Mouse (Mus musculus) forebrain, embryonic 10.5 days (tissue): Measurements from ENCODE around the gene Hyal3. TPM values are rescaled to one million over a fixed set of nuclear protein-coding genes. Genes with fewer than 3 reads are reported as not detected.
A peak's percentile ranks its signal among the peaks of the same experiment; 100 is the strongest.

ENCODE experiments used
- DNase-seq: peaks from one replicate; pipeline ENCODE4 v3.0.0-alpha.2; 2017; ENCODE audit warnings: low spot score; ENCODE audit errors: extremely low spot score
- H3K27ac ChIP-seq: fragments of 300-500 bp; sonication (generic); 2 replicates; pipeline ENCODE4 v1.5.1; 2016; ENCODE audit warnings: mild to moderate bottlenecking
- H3K27me3 ChIP-seq: fragments of 300-500 bp; sonication (generic); 2 replicates; pipeline ENCODE4 v1.6.1; 2016; ENCODE audit warnings: mild to moderate bottlenecking; ENCODE audit not compliant: poor library complexity, severe bottlenecking
- H3K36me3 ChIP-seq: fragments of 300-500 bp; sonication (generic); replicated peaks from 2 replicates; pipeline ENCODE4 v1.6.1; 2016; ENCODE audit warnings: mild to moderate bottlenecking, moderate library complexity
- H3K4me1 ChIP-seq: fragments of 300-500 bp; sonication (generic); 2 replicates; pipeline ENCODE4 v1.6.1; 2016
- H3K4me3 ChIP-seq: fragments of 300-500 bp; sonication (generic); 2 replicates; pipeline ENCODE4 v1.5.1; 2016; ENCODE audit warnings: mild to moderate bottlenecking, moderate library complexity
- H3K9me3 ChIP-seq: fragments of 300-500 bp; sonication (generic); 2 replicates; pipeline ENCODE4 v1.6.1; 2016; ENCODE audit warnings: mild to moderate bottlenecking, moderate library complexity
- WGBS: fragments of 180-500 bp; shearing (Covaris S2); methylation state at CpG from one replicate; pipeline ENCODE4 v1.1.7; 2016; 5-methylcytosine and 5-hydroxymethylcytosine counted together
- polyA plus RNA-seq: library from polyadenylated mRNA; unstranded; fragments of >200 nt; fragmentation: Nextera tagmentation; extraction: Ambion mirVana; gene quantifications from 2 replicates; pipeline ENCODE4 v1.2.1, GENCODE M21; 2016

Hyal3 gene
- polyA plus RNA-seq, 1 experiment from 2014 or later, result 0.42 TPM

- peak overlapping the region; percentile 97 for H3K27ac ChIP-seq
- WGBS, result 50% methylated on average over 6 of the region's 6 CpGs
Measured at GRCm38 (mm10) chr9:107632478-107632877, 51.9 kb downstream of the Hyal3 start.

GRCm38 (mm10) chr9:107633091-107633660 is 52.6 kb downstream of the Hyal3 start:
- H3K36me3 ChIP-seq, result peaks cover 48% of the 10 kb centered on the region
- no peaks in the 10 kb centered on the region for H3K9me3 ChIP-seq
- H3K4me3 ChIP-seq, result peak overlapping the region; percentile 80
- peak overlapping the region; percentile 97 for H3K27ac ChIP-seq
- 2% methylated on average over 33 of the region's 33 CpGs for WGBS
- DNase-seq, result peak; percentile 69
- no peaks in the 10 kb centered on the region for H3K27me3 ChIP-seq
- H3K4me1 ChIP-seq, result peaks cover 98% of the 10 kb centered on the region

More at GRCm38 (mm10) chr9:107632478-107632877, 51.9 kb downstream of the Hyal3 start:
- Histone ChIP-seq H3K4me1 (peaks cover 99% of the 10 kb centered on the region), H3K36me3 (peaks cover 55% of the 10 kb centered on the region), H3K27me3 (no peaks in the 10 kb centered on the region), H3K9me3 (no peaks in the 10 kb centered on the region), H3K4me3 (peak overlapping the region; percentile 80)
- DNase-seq, result no peak

- Histone ChIP-seq H3K27me3 (no peaks in the 10 kb centered on the region), H3K9me3 (no peaks in the 10 kb centered on the region), H3K4me3 (peak overlapping the region; percentile 80), H3K36me3 (peaks cover 42% of the 10 kb centered on the region), H3K4me1 (peaks cover 92% of the 10 kb centered on the region), H3K27ac (peak overlapping the region; percentile 97)
- DNase-seq, result peak; percentile 48
- WGBS, result 2% methylated on average over 15 of the region's 15 CpGs
Measured at GRCm38 (mm10) chr9:107633661-107634405, 53.2 kb downstream of the Hyal3 start.

- H3K27ac ChIP-seq, result peak overlapping the region; percentile 97
- no peaks in the 10 kb centered on the region for H3K27me3 ChIP-seq
- peak overlapping the region; percentile 80 for H3K4me3 ChIP-seq
- peaks cover 33% of the 10 kb centered on the region for H3K36me3 ChIP-seq
- under 1% methylated on average over 35 of the region's 35 CpGs for WGBS
- H3K4me1 ChIP-seq, result peaks cover 91% of the 10 kb centered on the region
- no peaks in the 10 kb centered on the region for H3K9me3 ChIP-seq
- DNase-seq, result no peak
Measured at GRCm38 (mm10) chr9:107634406-107635278, 54.0 kb downstream of the Hyal3 start.

- peaks cover 29% of the 10 kb centered on the region for H3K36me3 ChIP-seq
- whole genome bisulfite sequencing, result 4% methylated on average over 38 of the region's 38 CpGs
- peak within 1 kb of the TSS; percentile 97 for H3K27ac ChIP-seq
Measured at GRCm38 (mm10) chr9:107635279-107636028, 54.8 kb downstream of the Hyal3 start, which contains the start of gene Gnai2. Gnai2 (minus strand) TSS chr9:107635367.

More at GRCm38 (mm10) chr9:107635279-107636028, 54.8 kb downstream of the Hyal3 start, which contains the start of gene Gnai2:
- Histone ChIP-seq H3K4me3 (peak within 1 kb of the TSS; percentile 80), H3K9me3 (no peaks in the 10 kb centered on the region), H3K27me3 (no peaks in the 10 kb centered on the region), H3K4me1 (peaks cover 91% of the 10 kb centered on the region)
- peak; percentile 96 for DNase-seq

Other genes starting within 250 kb of the Hyal3 start
- 13.5 and 13.7 TPM in 2 replicates for gene Hemk1, start 242.5 kb upstream of the Hyal3 start, polyA plus RNA-seq
- 1.0 and 1.6 TPM in 2 replicates for gene 6430571L13Rik, start 240.2 kb upstream of the Hyal3 start, polyA plus RNA-seq
- 1.0 and 1.2 TPM in 2 replicates for gene Cacna2d2, start 181.2 kb upstream of the Hyal3 start, polyA plus RNA-seq
- 33.0 and 35.8 TPM in 2 replicates for gene Tmem115, start 46.9 kb upstream of the Hyal3 start, polyA plus RNA-seq
- gene Cyb561d2, start 38.6 kb upstream of the Hyal3 start, polyA plus RNA-seq, result 20.4 and 21.0 TPM in 2 replicates
- 36.7 and 37.3 TPM in 2 replicates for gene Nprl2, start 38.6 kb upstream of the Hyal3 start, polyA plus RNA-seq
- gene Zmynd10, start 33.5 kb upstream of the Hyal3 start, polyA plus RNA-seq, result 0.74 and 1.4 TPM in 2 replicates
- gene Rassf1, start 29.3 kb upstream of the Hyal3 start, polyA plus RNA-seq, result 57.4 and 59.6 TPM in 2 replicates
- gene Tusc2, start 17.6 kb upstream of the Hyal3 start, polyA plus RNA-seq, result 73.3 and 74.1 TPM in 2 replicates
- gene Hyal2, start 12.9 kb upstream of the Hyal3 start, polyA plus RNA-seq, result 147 TPM in 2 replicates
- gene Hyal1, start 3.9 kb upstream of the Hyal3 start, polyA plus RNA-seq, result 6.8 and 7.4 TPM in 2 replicates
- gene Naa80, start 1.9 kb upstream of the Hyal3 start, polyA plus RNA-seq, result 13.9 and 17.9 TPM in 2 replicates
- gene Ifrd2, start 6.8 kb downstream of the Hyal3 start, polyA plus RNA-seq, result 58.6 and 66.8 TPM in 2 replicates
- 1.4 and 2.0 TPM in 2 replicates for gene Sema3b, start 28.4 kb downstream of the Hyal3 start, polyA plus RNA-seq
- gene Gnai2, start 54.5 kb downstream of the Hyal3 start, polyA plus RNA-seq, result 526 and 533 TPM in 2 replicates
- 8.8 and 9.0 TPM in 2 replicates for gene Slc38a3, start 88.7 kb downstream of the Hyal3 start, polyA plus RNA-seq
- gene Gnat1, start 98.9 kb downstream of the Hyal3 start, polyA plus RNA-seq, result 3.9 and 4.1 TPM in 2 replicates
- 10.0 and 11.2 TPM in 2 replicates for gene Sema3f, start 129.7 kb downstream of the Hyal3 start, polyA plus RNA-seq
- 185 and 192 TPM in 2 replicates for gene Rbm5, start 190.2 kb downstream of the Hyal3 start, polyA plus RNA-seq